Mouse (Mus musculus) G1E (cell line): ENCODE data around the gene Ulk4. TPM values are rescaled to one million over a fixed set of nuclear protein-coding genes. Genes with fewer than 3 reads are reported as not detected.
"Not testable (repeated sequence)": the region's sequence is repeated elsewhere in the genome, so short reads cannot be mapped to it uniquely, and the experiment has no call there.

Experiments
- ATAC-seq: 2 replicates; pipeline ENCODE4 v1.8.0; 2016; ENCODE audit warnings: mild to moderate bottlenecking; ENCODE audit not compliant: insufficient number of reproducible peaks, poor library complexity, low FRiP score, severe bottlenecking; ENCODE audit errors: extremely low read depth
- DNase-seq: peaks from one replicate; pipeline ENCODE4 v3.0.0; 2012; ENCODE audit warnings: low spot score
- H3K27me3 ChIP-seq: 2 replicates; pipeline ENCODE4 v1.6.1; 2012; ENCODE audit warnings: mild to moderate bottlenecking, low read length, inconsistent platforms; ENCODE audit not compliant: insufficient read depth
- H3K36me3 ChIP-seq: replicated peaks from 2 replicates; pipeline ENCODE3; 2012; ENCODE audit warnings: mild to moderate bottlenecking, inconsistent platforms
- H3K4me1 ChIP-seq: 2 replicates; pipeline ENCODE4 v1.6.1; 2012; ENCODE audit warnings: low read depth, low read length, inconsistent platforms, mixed read lengths; ENCODE audit not compliant: insufficient read depth
- H3K4me3 ChIP-seq: 2 replicates; pipeline ENCODE4 v1.5.1; 2012; ENCODE audit warnings: low read depth, mild to moderate bottlenecking, inconsistent platforms, low read length, moderate library complexity, mixed read lengths
- H3K9me3 ChIP-seq: replicated peaks from 2 replicates; pipeline ENCODE4 v1.6.1; 2012; ENCODE audit warnings: inconsistent platforms
- CTCF ChIP-seq: IDR thresholded peaks from 2 replicates; pipeline ENCODE4 v1.5.1; 2012; ENCODE audit warnings: low read depth, low read length, inconsistent platforms, mixed read lengths
- GATA1 ChIP-seq: IDR thresholded peaks from 2 replicates; pipeline ENCODE4 v1.6.1; 2012; ENCODE audit warnings: borderline replicate concordance, low read length, inconsistent platforms, mixed read lengths
- GATA2 ChIP-seq: IDR thresholded peaks from 2 replicates; pipeline ENCODE4 v1.6.1; 2012; ENCODE audit warnings: low read depth, low read length, inconsistent platforms, borderline replicate concordance
- POLR2AphosphoS5 ChIP-seq: IDR thresholded peaks from 2 replicates; pipeline ENCODE4 v1.6.1; 2012; ENCODE audit warnings: low read depth, low read length, inconsistent platforms; ENCODE audit not compliant: insufficient replicate concordance
- TAL1 ChIP-seq: conservative IDR thresholded peaks from 2 replicates; pipeline ENCODE4 v1.6.1; 2012; ENCODE audit warnings: low read depth, low read length, inconsistent platforms, mixed read lengths
- polyA plus RNA-seq: library from polyadenylated mRNA; stranded (reverse); fragments of >175 nt; gene quantifications from 2 replicates; pipeline ENCODE4 v1.2.3, GENCODE M21; 2012
- total RNA-seq, 2 experiments: library from RNA; stranded (forward) in 1 of 2; stranded (reverse) in 1 of 2; fragments of 200-1000 nt in 1 of 2; fragments of >200 nt in 1 of 2; fragmentation: Nextera tagmentation in 1 of 2; gene quantifications; 2 replicates each; pipeline ENCODE4 v1.2.3; 2014 to 2017

The Ulk4 gene
- total and polyA plus RNA-seq, 3 experiments, result 0.52 to 3.2 (median 1.6) TPM

- ATAC-seq (no peak), DNase-seq (no peak)
- peaks cover under 1% of the 10 kb centered on the region for H3K9me3 ChIP-seq
- H3K4me1 ChIP-seq, result no peaks in the 10 kb centered on the region
- TF ChIP-seq TAL1 (no peak), POLR2AphosphoS5 (no peak), GATA2 (no peak), CTCF (no peak), GATA1 (no peak)
- no peak overlapping the region for H3K4me3 ChIP-seq
- no peaks in the 10 kb centered on the region for H3K36me3 ChIP-seq
- no peaks in the 10 kb centered on the region for H3K27me3 ChIP-seq
These were observed 73.3 kb downstream of the Ulk4 start for GRCm38 (mm10) chr9:121203686-121204085.

- not testable (repeated sequence) for H3K36me3 ChIP-seq, H3K27me3 ChIP-seq, H3K4me3 ChIP-seq, H3K4me1 ChIP-seq, DNase-seq, ATAC-seq
- peaks cover 20% of the 10 kb centered on the region for H3K9me3 ChIP-seq
These were observed 77.8 kb downstream of the Ulk4 start for GRCm38 (mm10) chr9:121199146-121199685.

- DNase-seq (no peak), ATAC-seq (no peak)
- no peak for TF ChIP-seq CTCF
- no peak for TF ChIP-seq POLR2AphosphoS5
- no peak for TF ChIP-seq GATA1
- TF ChIP-seq TAL1, result no peak
- no peak for TF ChIP-seq GATA2
- peaks cover 45% of the 10 kb centered on the region for H3K9me3 ChIP-seq
- H3K27me3 ChIP-seq, result no peaks in the 10 kb centered on the region
- no peaks in the 10 kb centered on the region for H3K4me1 ChIP-seq
- no peak overlapping the region for H3K4me3 ChIP-seq
- H3K36me3 ChIP-seq, result no peaks in the 10 kb centered on the region
These were observed 80.5 kb downstream of the Ulk4 start for GRCm38 (mm10) chr9:121196473-121196872.

GRCm38 (mm10) chr9:121195106-121195505, 81.9 kb downstream of the Ulk4 start:
- Histone ChIP-seq H3K27me3 (peaks cover 2% of the 10 kb centered on the region; the same call in 1 of the 2 replicates), H3K9me3 (peaks cover 48% of the 10 kb centered on the region), H3K36me3 (no peaks in the 10 kb centered on the region), H3K4me1 (no peaks in the 10 kb centered on the region), H3K4me3 (no peak overlapping the region)
- no peak for TF ChIP-seq TAL1
- TF ChIP-seq CTCF, result no peak
- no peak for TF ChIP-seq POLR2AphosphoS5
- TF ChIP-seq GATA2, result no peak
- TF ChIP-seq GATA1, result no peak
- DNase-seq, result no peak
- no peak for ATAC-seq

- Histone ChIP-seq H3K27me3 (peaks cover 2% of the 10 kb centered on the region; the same call in 1 of the 2 replicates), H3K4me3 (no peak overlapping the region), H3K36me3 (no peaks in the 10 kb centered on the region), H3K9me3 (peaks cover 43% of the 10 kb centered on the region), H3K4me1 (no peaks in the 10 kb centered on the region)
- DNase-seq (no peak), ATAC-seq (no peak)
- no peak for TF ChIP-seq TAL1
- TF ChIP-seq CTCF, result no peak
- TF ChIP-seq POLR2AphosphoS5, result no peak
- no peak for TF ChIP-seq GATA2
- TF ChIP-seq GATA1, result no peak
These were observed 84.2 kb downstream of the Ulk4 start for GRCm38 (mm10) chr9:121192601-121193370.

- peaks cover 14% of the 10 kb centered on the region for H3K9me3 ChIP-seq
- peaks cover 2% of the 10 kb centered on the region; the same call in 1 of the 2 replicates for H3K27me3 ChIP-seq
- no peak overlapping the region for H3K4me3 ChIP-seq
- TF ChIP-seq TAL1 (no peak), POLR2AphosphoS5 (no peak), CTCF (no peak), GATA1 (no peak), GATA2 (no peak)
- H3K36me3 ChIP-seq, result no peaks in the 10 kb centered on the region
- no peaks in the 10 kb centered on the region for H3K4me1 ChIP-seq
- ATAC-seq (no peak), DNase-seq (no peak)
These were observed 89.2 kb downstream of the Ulk4 start for GRCm38 (mm10) chr9:121187811-121188210.
